Mouse (Mus musculus): ENCODE measurements around the gene Nrd1. TPM values are rescaled to one million over a fixed set of nuclear protein-coding genes. Genes with fewer than 3 reads are reported as not detected.

Nrd1 gene
- polyA plus RNA-seq, 1 experiment from 2014 or later, result 251 TPM

DNA sequence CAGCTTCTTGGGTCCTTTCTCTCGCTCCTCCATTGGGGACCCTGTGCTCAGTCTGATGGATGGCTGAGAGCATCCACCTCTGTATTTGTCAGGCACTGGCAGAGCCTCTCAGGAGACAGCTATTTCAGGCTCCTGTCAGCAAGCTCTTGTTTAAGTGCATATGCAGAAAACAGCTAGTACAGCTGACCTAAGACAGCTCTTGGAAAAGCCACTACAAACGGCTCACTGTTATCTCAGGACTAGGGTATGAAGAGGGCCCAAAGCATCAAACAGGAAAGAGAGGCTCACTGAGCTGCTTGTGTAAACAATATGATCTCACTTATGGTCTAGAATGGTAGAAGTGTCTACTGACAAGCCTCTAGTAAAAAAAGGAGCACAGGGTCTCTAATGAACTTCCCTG lies 93.8 kb downstream of the Nrd1 start:
- Histone ChIP-seq H3K36me3 (ENCODE audit: inconsistent target) (peaks cover 38% of the 10 kb centered on the region; the same call in 1 of the 2 replicates), H3K27ac (no peak overlapping the region), H3K4me3 (ENCODE audit: inconsistent target) (no peak overlapping the region), H3K79me2 (ENCODE audit: inconsistent target) (peaks cover 33% of the 10 kb centered on the region; the same call in 1 of the 2 replicates)
- WGBS (ENCODE audit: missing documents), result 92% methylated on average over 2 of the region's 2 CpGs

- H3K36me3 ChIP-seq (ENCODE audit: inconsistent target), result peaks cover 36% of the 10 kb centered on the region; the same call in 1 of the 2 replicates
- peaks cover 51% of the 10 kb centered on the region for H3K79me2 ChIP-seq (ENCODE audit: inconsistent target)
- 98% methylated on average over 3 of the region's 3 CpGs for WGBS (ENCODE audit: missing documents)
- H3K4me3 ChIP-seq (ENCODE audit: inconsistent target), result no peak overlapping the region
- H3K27ac ChIP-seq, result no peak overlapping the region
Observed at GRCm38 (mm10) chr4:109098861-109099260, 98.4 kb downstream of the Nrd1 start.

DNA sequence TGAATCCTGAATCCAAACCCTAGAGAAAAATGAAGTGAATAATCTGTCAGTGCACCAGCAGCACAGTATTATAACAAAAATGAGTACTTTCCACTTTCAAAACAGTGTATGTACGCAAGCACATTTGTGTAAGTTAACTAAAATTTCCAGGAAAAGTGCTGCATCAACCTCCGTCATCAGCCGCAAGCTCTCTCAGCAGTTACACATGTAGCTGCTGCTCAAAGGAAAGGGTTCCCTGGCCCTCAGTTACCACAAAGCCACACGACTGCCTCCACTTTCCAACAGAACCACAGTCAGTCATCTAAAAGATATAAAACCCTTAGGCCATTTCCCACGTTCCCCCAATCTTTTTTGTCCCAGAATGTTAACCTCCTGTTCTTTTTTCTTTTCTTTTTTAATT lies 102.1 kb downstream of the Nrd1 start:
- H3K4me3 ChIP-seq (ENCODE audit: inconsistent target), result no peak overlapping the region
- peaks cover 15% of the 10 kb centered on the region; the same call in 1 of the 2 replicates for H3K36me3 ChIP-seq (ENCODE audit: inconsistent target)
- H3K79me2 ChIP-seq (ENCODE audit: inconsistent target), result peaks cover 60% of the 10 kb centered on the region
- no peak overlapping the region for H3K27ac ChIP-seq
- WGBS (ENCODE audit: missing documents), result 55% methylated on average over 5 of the region's 5 CpGs

- Histone ChIP-seq H3K4me3 (ENCODE audit: inconsistent target) (no peak overlapping the region), H3K27ac (no peak overlapping the region), H3K79me2 (ENCODE audit: inconsistent target) (peaks cover 63% of the 10 kb centered on the region), H3K36me3 (ENCODE audit: inconsistent target) (peaks cover 10% of the 10 kb centered on the region; the same call in 1 of the 2 replicates)
- WGBS (ENCODE audit: missing documents), result 63% methylated on average over 9 of the region's 9 CpGs
Observed at GRCm38 (mm10) chr4:109103145-109103883, 102.9 kb downstream of the Nrd1 start.

- H3K79me2 ChIP-seq (ENCODE audit: inconsistent target), result peaks cover 78% of the 10 kb centered on the region
- H3K36me3 ChIP-seq (ENCODE audit: inconsistent target), result peaks cover 10% of the 10 kb centered on the region; the same call in 1 of the 2 replicates
- no peak overlapping the region for H3K4me3 ChIP-seq (ENCODE audit: inconsistent target)
- no peak overlapping the region for H3K27ac ChIP-seq
Observed at GRCm38 (mm10) chr4:109105254-109105653, 104.8 kb downstream of the Nrd1 start.

- Histone ChIP-seq H3K27ac (no peak overlapping the region), H3K4me3 (ENCODE audit: inconsistent target) (no peak overlapping the region), H3K36me3 (ENCODE audit: inconsistent target) (peaks cover 5% of the 10 kb centered on the region; the same call in 1 of the 2 replicates), H3K79me2 (ENCODE audit: inconsistent target) (peaks cover 86% of the 10 kb centered on the region)
- 43% methylated on average over 3 of the region's 3 CpGs for WGBS (ENCODE audit: missing documents)
Observed at GRCm38 (mm10) chr4:109106034-109106433, 105.6 kb downstream of the Nrd1 start.

DNA sequence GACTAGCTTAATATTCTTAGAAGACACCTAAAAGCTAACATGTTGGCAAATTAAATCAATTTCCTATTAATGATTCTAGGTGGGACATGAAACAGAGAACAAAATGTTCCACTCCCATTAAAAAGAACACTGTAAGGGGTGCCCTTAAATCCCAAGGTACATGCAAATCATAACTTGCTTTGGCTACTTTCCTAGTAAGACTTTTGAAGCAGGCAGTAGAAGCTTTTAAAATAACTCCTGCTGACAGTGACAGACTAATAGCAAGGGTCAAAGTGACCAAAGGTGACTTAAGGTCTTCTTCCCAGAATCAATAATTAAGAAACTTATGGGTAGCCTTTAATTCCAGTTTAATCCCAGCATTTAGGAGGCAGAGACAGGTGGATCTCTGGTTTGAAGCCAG lies 106.1 kb downstream of the Nrd1 start:
- Histone ChIP-seq H3K79me2 (ENCODE audit: inconsistent target) (peaks cover 91% of the 10 kb centered on the region), H3K27ac (no peak overlapping the region), H3K36me3 (ENCODE audit: inconsistent target) (no peaks in the 10 kb centered on the region), H3K4me3 (ENCODE audit: inconsistent target) (no peak overlapping the region)

DNA sequence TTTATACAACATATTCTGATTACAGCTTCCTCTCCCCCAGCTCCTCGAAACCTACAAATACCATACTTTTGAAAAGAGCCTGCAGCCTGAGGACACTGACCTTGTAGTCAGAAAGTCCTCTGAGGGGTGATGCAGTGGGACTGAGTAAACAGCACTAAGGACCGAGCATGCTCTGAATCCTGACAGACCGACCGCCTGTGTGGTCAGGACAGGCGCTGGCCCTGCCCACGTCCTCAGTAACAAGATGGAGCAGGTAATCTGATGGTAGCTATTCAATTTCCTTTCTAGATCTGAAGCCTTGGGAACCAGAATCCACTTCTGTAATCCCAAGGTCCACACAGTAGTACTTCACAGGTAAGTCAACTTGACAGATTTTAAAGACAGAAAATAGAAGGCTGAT lies 108.6 kb downstream of the Nrd1 start:
- Histone ChIP-seq H3K27ac (no peak overlapping the region), H3K36me3 (ENCODE audit: inconsistent target) (no peaks in the 10 kb centered on the region)
- 96% methylated on average over 5 of the region's 6 CpGs for WGBS (ENCODE audit: missing documents)

GRCm38 (mm10) chr4:109109686-109110085 lies 109.2 kb downstream of the Nrd1 start:
- Histone ChIP-seq H3K79me2 (ENCODE audit: inconsistent target) (peaks cover 100% of the 10 kb centered on the region), H3K4me3 (ENCODE audit: inconsistent target) (no peak overlapping the region), H3K36me3 (ENCODE audit: inconsistent target) (no peaks in the 10 kb centered on the region), H3K27ac (no peak overlapping the region)
- 95% methylated on average over 10 of the region's 10 CpGs for WGBS (ENCODE audit: missing documents)

More for the DNA sequence above, 108.6 kb downstream of the Nrd1 start:
- no peak overlapping the region for H3K4me3 ChIP-seq (ENCODE audit: inconsistent target)
- H3K79me2 ChIP-seq (ENCODE audit: inconsistent target), result peaks cover 100% of the 10 kb centered on the region

GRCm38 (mm10) chr4:109110978-109111377 lies 110.5 kb downstream of the Nrd1 start:
- 100% methylated on average over 2 of the region's 2 CpGs for WGBS (ENCODE audit: missing documents)
- no peak overlapping the region for H3K4me3 ChIP-seq (ENCODE audit: inconsistent target)

More at GRCm38 (mm10) chr4:109110978-109111377, 110.5 kb downstream of the Nrd1 start:
- Histone ChIP-seq H3K27ac (no peak overlapping the region), H3K36me3 (ENCODE audit: inconsistent target) (no peaks in the 10 kb centered on the region), H3K79me2 (ENCODE audit: inconsistent target) (peaks cover 100% of the 10 kb centered on the region)

Other genes with a start within 250 kb of the Nrd1 start
- gene Zfyve9, start 219.9 kb upstream of the Nrd1 start, polyA plus RNA-seq (2018), result 0.55 to 1.7 TPM (median 1.3 TPM) in 3 replicates
- 34.5 to 70.6 TPM (median 61.1 TPM) in 3 replicates for gene Btf3l4, start 167.0 kb upstream of the Nrd1 start, polyA plus RNA-seq (2018)
- gene Txndc12, start 166.1 kb upstream of the Nrd1 start, polyA plus RNA-seq (2018), result 53.6 to 64.7 TPM (median 56.5 TPM) in 3 replicates
- gene Kti12, start 152.9 kb upstream of the Nrd1 start, polyA plus RNA-seq (2018), result 7.3 to 17.3 TPM (median 8.9 TPM) in 3 replicates
- not detected in 3 replicates for gene A730015C16Rik, start 152.0 kb upstream of the Nrd1 start, polyA plus RNA-seq (2018)
- 0.27 TPM in 1 of 3 replicates, not detected in the others for gene Rab3b, start 121.6 kb upstream of the Nrd1 start, polyA plus RNA-seq (2018)
- 110 to 146 TPM (median 123 TPM) in 3 replicates for gene Osbpl9, start 201.6 kb downstream of the Nrd1 start, polyA plus RNA-seq (2018)
- gene Calr4, start 233.8 kb downstream of the Nrd1 start, polyA plus RNA-seq (2018), result 0.15 TPM in 1 of 3 replicates, not detected in the others

All from macrophage (primary cell).